Mouse (Mus musculus) midbrain, embryonic 11.5 days (tissue): ENCODE measurements around the gene Snrpf. TPM values are rescaled to one million over a fixed set of nuclear protein-coding genes. Genes with fewer than 3 reads are reported as not detected.

Source experiments
- polyA plus RNA-seq: library from polyadenylated mRNA; unstranded; fragments of >200 nt; fragmentation: Nextera tagmentation; extraction: Ambion mirVana; gene quantifications from 2 replicates; pipeline ENCODE4 v1.2.1, GENCODE M21; 2014

The Snrpf gene
- polyA plus RNA-seq, 1 experiment from 2014 or later: 150 TPM

Other genes starting within 250 kb of the Snrpf start
- 172 and 190 TPM in 2 replicates for gene Lta4h, start 136.3 kb downstream of the Snrpf start, polyA plus RNA-seq
- 0.10 TPM in 1 of 2 replicates, not detected in the other for gene Hal, start 100.9 kb downstream of the Snrpf start, polyA plus RNA-seq
- gene Amdhd1, start 49.7 kb downstream of the Snrpf start, polyA plus RNA-seq: 0.11 TPM in 1 of 2 replicates, not detected in the other
- gene Ccdc38, start 49.1 kb downstream of the Snrpf start, polyA plus RNA-seq: 0.44 and 0.47 TPM in 2 replicates
- 1.8 and 2.6 TPM in 2 replicates for gene Ntn4, start 51.0 kb upstream of the Snrpf start, polyA plus RNA-seq
- 19.6 and 19.9 TPM in 2 replicates for gene Usp44, start 241.8 kb upstream of the Snrpf start, polyA plus RNA-seq